Mouse (Mus musculus) cortical plate, adult 2 months (tissue): ENCODE measurements around the gene Frmd4a.

ENCODE experiments used
- CTCF ChIP-seq: fragments of 200-500 bp; IDR thresholded peaks from 2 replicates; pipeline ENCODE4 v1.5.1; 2011; ENCODE audit warnings: mild to moderate bottlenecking, control low read depth, low read length; ENCODE audit not compliant: insufficient read depth; ENCODE audit errors: extremely low read depth
- POLR2A ChIP-seq: fragments of 200-500 bp; IDR thresholded peaks from 2 replicates; pipeline ENCODE4 v1.6.1; 2011; ENCODE audit warnings: mild to moderate bottlenecking, low read length, control low read depth; ENCODE audit not compliant: insufficient read depth; ENCODE audit errors: extremely low read depth

GRCm38 (mm10) chr2:4518549-4518948, 501.0 kb downstream of the Frmd4a start:
- TF ChIP-seq CTCF (no peak), POLR2A (no peak)
